In the genomic region with DNA sequence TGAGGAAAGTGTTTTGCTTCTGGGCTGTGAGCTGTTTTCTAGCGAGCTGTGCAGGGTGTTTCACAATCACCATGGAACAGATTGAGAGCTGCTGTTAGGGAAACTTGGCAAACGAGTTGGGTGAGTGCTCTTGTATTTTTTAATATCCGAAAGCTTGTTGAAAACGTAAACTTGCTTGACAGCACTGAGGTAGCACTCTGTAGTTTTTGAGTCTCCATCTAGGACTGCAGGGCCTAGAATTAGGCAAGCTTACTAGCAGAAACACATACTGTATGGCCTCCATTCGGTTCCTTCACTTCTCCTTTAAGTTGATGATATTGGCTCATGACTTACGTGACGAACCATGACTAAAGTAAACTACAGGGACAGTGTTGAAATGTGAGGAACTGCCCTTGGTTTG, we compare ENCODE assay signal across 8 mouse cellular contexts. TPM values are rescaled to one million over a fixed set of nuclear protein-coding genes. Genes with fewer than 3 reads are reported as not detected.
DNase-seq lines count a peak whose midpoint lies in the region; ATAC-seq lines count a peak whose summit lies in the region.

No protein-coding gene starts in this region.

- 81% methylated on average over 7 of the region's 7 CpGs for WGBS in heart, embryonic 10.5 days

- H3K4me3 ChIP-seq in heart, embryonic 10.5 days, result no peak overlapping the region

- peak; percentile 94 for DNase-seq in heart, adult 11 months
- DNase-seq in heart, embryonic 10.5 days (ENCODE audit: low spot score), result no peak
- peak; percentile 40 for DNase-seq in adrenal gland, postnatal 10 days
- peak; percentile 37 to 62 for DNase-seq in heart, postnatal 36 days
- peak; percentile 63 for DNase-seq in lung, postnatal 14 days
- DNase-seq in embryo, embryonic 11 days, result no peak

- no peak for ATAC-seq in inflammation-experienced regulatory T-cells, adult 6 months
- no peak for ATAC-seq in CD4-positive, CD25-positive, alpha-beta regulatory T cell, adult 4 months

- no peaks in the 10 kb centered on the region for H3K27me3 ChIP-seq in heart, embryonic 10.5 days (ENCODE audit: insufficient read depth, poor library complexity, severe bottlenecking)

- no peaks in the 10 kb centered on the region for H3K9me3 ChIP-seq in heart, embryonic 10.5 days

- no peak overlapping the region for H3K27ac ChIP-seq in heart, embryonic 10.5 days

- intact Hi-C loops in heart, postnatal 36 days (cut with DNase I), result no loop called here

- H3K36me3 ChIP-seq in heart, embryonic 10.5 days, result no peaks in the 10 kb centered on the region

- no peaks in the 10 kb centered on the region for H3K4me1 ChIP-seq in heart, embryonic 10.5 days

RNA-seq across cellular contexts. Expression of a gene that starts 38.1 kb away (rescaled TPM):
- 106 and 123 TPM in 2 replicates for polyA plus RNA-seq in heart, embryonic 10.5 days (2016; fragmentation: Nextera tagmentation; extraction: Ambion mirVana)
- total RNA-seq in adrenal gland, postnatal 10 days (2021), result 100 to 1,000 TPM in 1 of 2 experiments, 10 to 100 TPM in 1; 98.5 to 126 TPM
- 10 to 100 TPM; 64.8 to 73.7 TPM for total RNA-seq in heart, postnatal 36 days (2021)
- 100 to 1,000 TPM; 131 to 226 (median 153) TPM for polyA plus RNA-seq in inflammation-experienced regulatory T-cells, adult 6 months (2017; shearing (Covaris generic))
- 100 to 1,000 TPM; 111 to 162 TPM for polyA plus RNA-seq in CD4-positive, CD25-positive, alpha-beta regulatory T cell, adult 4 months (2017; shearing (Covaris generic))

Comparison
In these comparisons a context has a peak if more than half of its experiments do, and no peak if none do; other contexts are left out.
1. DNase-seq: peak in heart, adult 11 months (single experiment), adrenal gland, postnatal 10 days (single experiment), heart, postnatal 36 days (2 of 2) and lung, postnatal 14 days (single experiment); none in heart, embryonic 10.5 days (single experiment) and embryo, embryonic 11 days (single experiment).